Mouse (Mus musculus) cortical plate, adult 2 months (tissue): Measurements from ENCODE around the gene Slc39a11. TPM values are rescaled to one million over a fixed set of nuclear protein-coding genes. Genes with fewer than 3 reads are reported as not detected.

Experiments used
- H3K27ac ChIP-seq: fragments of 200-500 bp; 2 replicates; pipeline ENCODE4 v1.5.1; 2012; ENCODE audit warnings: low read length, control low read depth, inconsistent platforms; ENCODE audit not compliant: insufficient read depth
- H3K4me1 ChIP-seq: fragments of 200-500 bp; 2 replicates; pipeline ENCODE4 v1.6.1; 2011; ENCODE audit warnings: low read length; ENCODE audit not compliant: control insufficient read depth, insufficient read depth
- H3K4me3 ChIP-seq: fragments of 200-500 bp; 2 replicates; pipeline ENCODE4 v1.5.1; 2011; ENCODE audit warnings: mild to moderate bottlenecking, low read length, control low read depth; ENCODE audit not compliant: insufficient read depth
- CTCF ChIP-seq: fragments of 200-500 bp; IDR thresholded peaks from 2 replicates; pipeline ENCODE4 v1.5.1; 2011; ENCODE audit warnings: mild to moderate bottlenecking, control low read depth, low read length; ENCODE audit not compliant: insufficient read depth; ENCODE audit errors: extremely low read depth
- POLR2A ChIP-seq: fragments of 200-500 bp; IDR thresholded peaks from 2 replicates; pipeline ENCODE4 v1.6.1; 2011; ENCODE audit warnings: mild to moderate bottlenecking, low read length, control low read depth; ENCODE audit not compliant: insufficient read depth; ENCODE audit errors: extremely low read depth
- polyA plus RNA-seq: library from polyadenylated mRNA; depleted of rRNA; stranded (reverse); fragments of >200 nt; gene quantifications from 2 replicates; pipeline ENCODE4 v1.2.3, GENCODE M21; 2012

The Slc39a11 gene
- polyA plus RNA-seq, 1 experiment: 11.4 TPM

DNA sequence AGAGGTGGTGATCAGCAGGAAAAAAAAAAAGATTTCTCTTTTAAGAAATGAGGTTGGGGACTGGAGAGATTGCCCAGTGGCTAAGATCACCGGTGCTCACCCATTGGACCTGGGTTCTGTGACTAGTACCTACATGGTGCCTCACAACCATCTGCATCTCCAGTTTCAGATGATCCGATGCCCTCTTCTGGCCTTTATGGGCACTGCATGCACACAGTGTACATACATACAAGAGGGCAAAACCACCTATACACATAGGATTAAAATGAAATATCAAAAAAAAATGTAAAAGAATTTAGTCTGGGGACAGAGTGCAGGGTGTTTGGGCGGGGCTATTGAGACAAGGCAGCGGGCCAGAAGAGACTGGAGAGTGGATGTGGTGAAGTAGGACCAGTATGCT, 299.3 kb downstream of the Slc39a11 start:
- TF ChIP-seq CTCF: no peak
- no peak overlapping the region for H3K4me3 ChIP-seq

DNA sequence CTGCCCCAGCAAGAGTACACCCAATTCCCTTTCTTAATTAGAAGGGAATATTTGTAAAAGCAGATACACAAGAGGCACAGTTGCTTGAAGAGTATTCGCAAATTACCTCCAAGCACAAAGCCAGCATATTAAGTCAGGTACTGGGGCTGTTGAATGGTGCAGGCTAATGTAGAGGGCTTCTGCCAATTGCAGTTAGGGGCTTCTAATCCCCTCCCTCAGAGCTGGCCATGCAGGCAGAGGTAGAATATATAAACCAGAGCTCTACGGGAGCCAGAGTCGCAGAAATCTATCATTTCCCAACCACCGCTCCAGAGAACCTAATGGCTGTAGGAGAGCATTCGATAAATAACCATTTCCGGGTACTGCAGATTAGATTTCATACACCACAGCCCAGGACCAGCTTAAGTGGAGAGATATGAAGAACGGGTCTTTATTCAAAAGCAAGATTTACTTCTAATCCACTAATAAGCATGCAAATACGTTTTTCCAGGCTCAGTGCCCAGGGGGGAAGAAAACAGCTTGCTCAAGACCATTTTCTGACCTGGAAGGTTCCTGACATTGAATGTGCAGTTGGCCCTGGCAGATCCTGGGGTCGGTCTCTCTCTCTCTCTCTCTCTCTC, 302.9 kb downstream of the Slc39a11 start:
- no peak overlapping the region for H3K27ac ChIP-seq
- TF ChIP-seq POLR2A: no peak
- no peak for TF ChIP-seq CTCF
- H3K4me3 ChIP-seq: no peak overlapping the region
- H3K4me1 ChIP-seq: no peaks in the 10 kb centered on the region

More for the DNA sequence above, 299.3 kb downstream of the Slc39a11 start:
- no peak overlapping the region for H3K27ac ChIP-seq
- H3K4me1 ChIP-seq: no peaks in the 10 kb centered on the region

DNA sequence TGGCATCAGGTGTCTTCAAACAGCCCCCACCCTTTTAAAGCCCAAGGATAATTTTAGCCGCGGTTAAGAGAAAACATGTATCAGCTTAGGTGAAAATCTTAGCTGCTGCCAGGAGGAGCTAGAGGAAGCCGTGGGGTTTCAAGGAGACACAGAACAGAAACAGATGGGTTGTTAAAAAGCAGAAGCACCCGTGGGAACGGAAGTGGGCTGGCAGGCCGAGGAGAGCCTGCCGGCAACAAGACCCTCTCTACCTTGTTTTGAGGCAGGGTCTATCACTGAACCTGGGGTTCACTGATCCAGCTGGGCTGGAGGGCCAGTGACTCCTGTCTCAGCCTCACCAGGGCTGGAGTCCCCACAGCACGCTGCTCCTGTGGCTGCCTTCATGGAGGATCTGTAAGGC, 310.1 kb downstream of the Slc39a11 start:
- peak overlapping the region; percentile 85 for H3K27ac ChIP-seq

DNA sequence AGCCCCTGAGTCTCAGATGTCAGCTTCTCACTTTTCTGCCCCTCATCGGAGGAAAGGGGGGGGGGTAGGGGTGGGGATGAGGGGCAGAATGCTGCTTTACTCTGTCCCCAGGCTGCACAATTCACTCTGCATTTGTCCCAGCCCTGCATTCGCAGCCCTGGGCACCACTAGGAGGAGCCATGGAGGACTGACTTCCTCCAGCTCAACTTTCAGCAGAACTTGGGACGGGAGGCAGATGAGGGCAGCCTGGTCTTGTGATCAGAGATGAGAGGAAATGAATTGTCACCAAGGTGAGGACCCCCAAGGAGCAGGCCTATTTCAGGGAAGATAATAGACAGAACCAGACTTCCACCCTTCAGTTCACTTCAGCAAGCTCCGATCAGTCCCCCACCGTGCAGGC, 311.3 kb downstream of the Slc39a11 start:
- no peak overlapping the region for H3K4me3 ChIP-seq
- peaks cover 12% of the 10 kb centered on the region for H3K4me1 ChIP-seq
- TF ChIP-seq CTCF: 0 out of 2 replicates have a peak, but pooled peaks have one; percentile 19
- no peak for TF ChIP-seq POLR2A
- H3K27ac ChIP-seq: no peak overlapping the region

More for the DNA sequence above, 310.1 kb downstream of the Slc39a11 start:
- no peak overlapping the region for H3K4me3 ChIP-seq
- peaks cover 12% of the 10 kb centered on the region for H3K4me1 ChIP-seq
- no peak for TF ChIP-seq CTCF
- TF ChIP-seq POLR2A: no peak

DNA sequence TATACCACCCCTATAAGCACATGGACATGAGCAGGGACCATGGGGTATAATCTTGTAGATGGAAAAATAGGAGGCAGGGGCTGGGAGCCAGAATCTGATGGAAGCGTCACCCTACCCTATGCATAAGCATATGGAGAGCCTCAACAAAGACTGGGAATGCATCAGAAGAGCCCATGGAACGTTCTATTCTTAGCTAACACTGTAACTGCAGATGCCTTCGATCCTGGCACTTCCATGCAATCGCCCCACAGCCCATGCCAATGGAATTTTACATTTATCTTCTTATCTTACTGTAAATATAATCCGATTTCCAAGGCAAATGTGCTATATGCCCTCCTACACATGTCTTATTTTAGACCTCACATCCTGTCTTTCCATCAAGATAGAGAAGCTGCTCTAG, 314.2 kb downstream of the Slc39a11 start:
- Histone ChIP-seq H3K27ac (peak overlapping the region; percentile 60), H3K4me3 (no peak overlapping the region), H3K4me1 (peaks cover 13% of the 10 kb centered on the region)
- TF ChIP-seq CTCF: no peak
- no peak for TF ChIP-seq POLR2A

DNA sequence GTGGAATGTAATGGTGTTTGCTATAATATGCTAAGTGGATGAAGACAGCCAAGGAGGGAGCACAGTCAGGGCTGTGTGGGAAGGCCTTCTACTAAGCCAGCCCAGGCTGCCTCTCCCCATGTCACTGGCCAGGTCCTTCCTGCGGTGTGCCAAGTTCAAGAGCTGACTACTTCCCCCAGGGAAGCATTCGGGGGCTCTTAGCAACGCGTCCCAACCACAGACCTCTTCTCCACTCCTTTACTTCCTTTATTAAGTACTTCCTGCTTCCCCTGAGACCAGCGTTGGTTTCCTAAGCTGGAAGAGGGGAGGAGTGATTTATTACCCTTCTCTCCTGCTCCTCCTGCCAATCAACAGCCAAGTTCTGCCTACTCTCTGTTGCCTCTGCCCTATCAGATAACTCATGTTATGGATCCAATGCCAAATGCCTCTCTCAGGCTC, 315.4 kb downstream of the Slc39a11 start:
- TF ChIP-seq CTCF (no peak), POLR2A (no peak)
- H3K4me3 ChIP-seq: no peak overlapping the region
- H3K27ac ChIP-seq: peak overlapping the region; percentile 53; the same call in 1 of the 2 replicates
- peaks cover 9% of the 10 kb centered on the region for H3K4me1 ChIP-seq

DNA sequence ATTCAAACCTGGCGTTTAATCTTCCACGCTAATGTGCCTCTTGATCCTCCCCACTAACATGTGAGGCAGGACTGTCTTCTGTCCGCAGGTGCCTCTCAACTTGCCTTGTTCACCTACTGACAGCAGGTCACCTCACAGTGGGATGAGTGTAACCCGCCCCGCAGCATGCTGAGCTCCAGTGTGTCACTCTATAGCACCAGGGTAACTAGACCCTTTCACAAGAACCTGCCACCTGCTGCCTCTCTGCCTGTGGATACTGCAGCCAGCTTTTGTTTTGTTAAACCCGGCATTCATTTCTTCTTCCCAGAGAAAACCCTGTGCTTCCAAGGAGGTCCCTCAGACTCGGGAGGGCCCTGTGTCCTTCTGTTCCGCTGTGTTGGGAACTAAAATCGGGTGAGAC, 316.3 kb downstream of the Slc39a11 start:
- Histone ChIP-seq H3K27ac (no peak overlapping the region), H3K4me1 (peaks cover 9% of the 10 kb centered on the region), H3K4me3 (no peak overlapping the region)
- TF ChIP-seq POLR2A: no peak
- no peak for TF ChIP-seq CTCF

DNA sequence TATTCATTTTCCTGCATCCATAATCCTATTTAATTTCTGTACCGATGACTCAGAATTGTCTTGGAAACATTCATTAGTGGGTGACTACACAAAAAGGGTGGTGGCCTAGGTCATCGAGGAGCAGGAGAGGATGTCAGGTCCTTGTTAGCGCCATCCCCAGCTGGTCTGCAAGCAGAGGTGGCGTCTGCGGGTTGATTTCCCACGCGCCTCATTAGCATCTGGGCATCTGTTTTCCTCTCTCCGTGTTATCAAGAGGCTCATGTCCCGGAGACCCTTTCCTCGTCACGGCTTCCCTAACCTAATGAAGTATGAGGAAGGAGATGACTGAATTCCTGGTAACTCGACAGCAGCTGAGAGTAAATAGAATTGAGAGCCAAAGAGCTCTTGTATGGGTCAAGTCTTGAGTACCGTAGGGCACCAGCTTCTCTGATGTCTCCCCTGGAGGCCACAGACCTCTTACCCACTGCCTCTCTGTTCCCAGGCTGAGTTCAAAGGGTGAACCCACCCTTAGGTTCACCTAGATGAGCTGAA, 319.8 kb downstream of the Slc39a11 start:
- H3K27ac ChIP-seq: no peak overlapping the region
- no peak overlapping the region for H3K4me3 ChIP-seq
- H3K4me1 ChIP-seq: peaks cover 4% of the 10 kb centered on the region; the same call in 1 of the 2 replicates
- no peak for TF ChIP-seq CTCF
- no peak for TF ChIP-seq POLR2A

DNA sequence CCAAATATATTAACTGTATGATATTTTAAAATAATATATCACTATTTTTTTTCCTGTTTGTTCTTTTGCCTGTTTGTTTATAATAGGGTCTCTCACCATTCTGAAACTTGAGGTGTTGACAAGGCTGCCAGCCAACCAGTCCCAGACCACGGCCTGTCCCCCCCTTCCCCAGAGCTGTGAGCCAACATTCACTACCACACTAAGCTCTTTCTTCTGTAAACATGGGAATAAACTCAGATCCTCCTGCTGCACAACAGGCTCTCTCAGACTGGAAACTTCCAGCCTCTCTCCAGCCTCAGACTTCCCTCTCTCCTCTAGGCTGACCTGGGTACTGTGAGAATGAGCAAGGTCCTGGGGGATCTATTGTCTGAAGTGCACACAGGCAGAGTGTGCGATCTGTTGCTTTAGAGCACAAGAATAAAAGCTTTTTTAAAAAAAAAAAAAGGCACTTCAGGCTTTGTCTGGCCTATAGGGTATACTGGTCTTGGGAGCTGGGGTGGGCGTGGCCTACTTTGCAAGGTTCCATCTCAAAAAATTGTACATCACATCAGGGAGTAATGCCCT, 322.3 kb downstream of the Slc39a11 start:
- Histone ChIP-seq H3K27ac (no peak overlapping the region), H3K4me3 (no peak overlapping the region), H3K4me1 (peaks cover 2% of the 10 kb centered on the region; the same call in 1 of the 2 replicates)
- TF ChIP-seq CTCF (no peak), POLR2A (no peak)

DNA sequence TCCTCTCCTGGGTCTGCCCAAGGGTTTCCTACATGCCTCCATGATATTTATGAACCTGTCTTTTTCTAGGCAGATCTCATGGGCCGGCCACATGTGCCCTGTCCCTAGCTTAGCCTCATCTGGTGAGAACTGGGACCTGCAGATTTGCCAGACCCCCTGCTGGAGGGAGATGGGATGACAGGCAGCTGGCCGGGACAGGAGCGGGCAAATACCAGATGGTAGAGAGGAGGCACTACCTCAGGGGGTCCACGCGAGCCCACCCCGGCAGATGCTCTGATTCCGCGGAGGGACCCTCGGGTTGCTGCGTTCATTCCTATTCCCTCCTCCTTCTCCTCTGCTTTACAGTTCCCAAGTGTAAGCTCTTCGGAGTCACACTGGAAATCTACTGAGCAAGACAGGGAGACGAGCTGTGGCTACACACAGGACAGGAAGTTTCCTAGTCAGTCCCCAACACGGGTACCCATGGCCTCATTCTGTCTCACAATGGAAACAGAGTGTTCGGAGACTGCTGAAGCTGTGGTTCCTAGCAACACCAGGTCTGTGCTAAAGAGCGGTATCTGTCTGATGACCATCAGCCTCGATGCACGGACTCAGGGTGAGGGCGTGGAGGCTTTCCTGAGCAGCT, 323.4 kb downstream of the Slc39a11 start:
- peaks cover 2% of the 10 kb centered on the region; the same call in 1 of the 2 replicates for H3K4me1 ChIP-seq
- TF ChIP-seq CTCF (peak; percentile 54), POLR2A (no peak)
- no peak overlapping the region for H3K27ac ChIP-seq
- H3K4me3 ChIP-seq: no peak overlapping the region
